Mouse (Mus musculus): Measurements from ENCODE around the gene Rfx7. TPM values are rescaled to one million over a fixed set of nuclear protein-coding genes. Genes with fewer than 3 reads are reported as not detected.
"Not testable (repeated sequence)": the region's sequence is repeated elsewhere in the genome, so short reads cannot be mapped to it uniquely, and the experiment has no call there.

The Rfx7 gene
- total RNA-seq, 2 experiments from 2014 or later: 25.3 to 26.1 TPM

- DNase-seq (ENCODE audit: low spot score in 2 of 2): peak; percentile 73 to 78
These were observed 130.9 kb downstream of the Rfx7 start for GRCm38 (mm10) chr9:72662691-72663533.

GRCm38 (mm10) chr9:72663534-72663918, 131.5 kb downstream of the Rfx7 start:
- no peak for DNase-seq (ENCODE audit: low spot score in 2 of 2)

- DNase-seq (ENCODE audit: low spot score in 2 of 2): peak; percentile 31 to 49
These were observed 132.6 kb downstream of the Rfx7 start for GRCm38 (mm10) chr9:72664409-72665351.

- DNase-seq (ENCODE audit: low spot score in 2 of 2): no peak
These were observed 133.5 kb downstream of the Rfx7 start for GRCm38 (mm10) chr9:72665517-72665916.

GRCm38 (mm10) chr9:72666352-72667021, 134.4 kb downstream of the Rfx7 start:
- DNase-seq (ENCODE audit: low spot score in 2 of 2): not testable (repeated sequence)

GRCm38 (mm10) chr9:72667126-72667525, 135.1 kb downstream of the Rfx7 start:
- no peak for DNase-seq (ENCODE audit: low spot score in 2 of 2)

- no peak for DNase-seq (ENCODE audit: low spot score in 2 of 2)
These were observed 137.3 kb downstream of the Rfx7 start for GRCm38 (mm10) chr9:72669383-72669782.

- DNase-seq (ENCODE audit: low spot score in 2 of 2): peak; percentile 70 to 89
These were observed 140.3 kb downstream of the Rfx7 start for GRCm38 (mm10) chr9:72672361-72672760.

Small RNAs within 50 kb of the gene (microRNA-seq; reads per million reads assigned to microRNA genes)
- gene Gm28010: 0 reads per million in 2 experiments

Other genes starting within 250 kb of the Rfx7 start
- 1 to 10 TPM; 1.3 to 3.0 TPM for gene Mns1, start 94.2 kb upstream of the Rfx7 start, total RNA-seq (2021)
- 10 to 100 TPM in 1 of 2 experiments, 1 to 10 TPM in 1; 9.1 to 10.8 TPM for gene Tex9, start 40.0 kb upstream of the Rfx7 start, total RNA-seq (2021)
- gene Nedd4, start 130.1 kb downstream of the Rfx7 start, total RNA-seq (2021): 100 to 1,000 TPM; 288 to 318 TPM